Mouse (Mus musculus): Measurements from ENCODE around the gene Nub1.

Gene Nub1

DNA sequence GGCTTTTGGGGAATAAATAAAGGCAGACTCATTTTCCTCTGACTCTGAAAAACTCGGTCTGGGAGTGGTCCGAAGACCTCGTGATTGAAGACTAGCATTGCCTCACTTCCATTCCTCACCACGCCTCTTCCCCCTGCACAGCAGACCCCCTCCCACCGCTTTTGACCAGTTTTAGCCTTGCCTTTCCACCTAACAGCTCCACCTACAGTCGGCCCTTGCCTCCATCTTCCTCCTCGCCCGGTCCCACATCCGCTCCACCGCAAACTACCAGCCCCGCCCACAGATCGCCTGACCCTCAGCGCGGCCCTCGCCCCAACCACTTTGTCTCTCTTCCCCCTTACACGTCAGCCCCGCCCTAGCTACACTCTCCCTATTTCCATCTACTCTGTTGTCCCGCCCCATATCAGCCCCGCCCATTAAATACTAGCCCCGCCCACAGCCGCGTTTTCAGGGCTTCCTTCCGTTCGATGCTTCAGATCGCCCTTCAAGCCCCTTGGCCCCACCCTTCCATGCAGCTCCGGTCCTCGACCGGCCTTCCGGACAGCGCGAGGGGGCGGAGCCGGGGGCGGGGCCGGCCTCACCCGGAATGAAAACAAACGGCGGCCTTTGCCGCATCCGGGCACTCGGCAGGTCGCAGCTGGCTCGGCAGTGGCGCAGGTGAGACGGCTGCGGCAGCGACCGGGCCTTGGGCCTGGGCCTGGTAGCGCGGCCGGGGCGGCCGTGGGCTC lies at the start of gene Nub1:
Gene Nub1 (plus strand): TSS at position 167 of the 728 bp plus-strand sequence.
- peak; percentile 99 for DNase-seq

- DNase-seq: no peak
Observed at GRCm38 (mm10) chr5:24636987-24637386, 48.3 kb upstream of the Nub1 start.

DNA sequence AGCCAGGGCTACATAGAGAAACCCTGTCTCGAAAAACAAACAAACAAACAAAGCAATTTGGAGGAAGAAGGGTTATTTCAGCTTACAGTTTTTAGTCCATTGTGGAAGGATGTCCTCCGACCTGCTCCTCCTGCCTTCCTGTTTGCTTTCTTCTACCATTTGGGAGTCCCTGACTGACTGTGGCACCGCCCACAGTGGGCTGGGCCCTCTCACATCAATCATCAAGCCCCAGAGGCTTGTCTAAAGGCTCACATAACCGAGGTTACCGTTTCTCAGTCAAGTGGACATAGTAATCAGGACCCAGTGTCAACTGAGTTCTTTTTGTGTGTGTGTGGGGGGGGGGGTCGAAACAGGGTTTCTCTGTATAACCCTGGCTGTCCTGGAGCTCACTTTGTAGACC lies 47.2 kb upstream of the Nub1 start:
- DNase-seq: no peak

DNA sequence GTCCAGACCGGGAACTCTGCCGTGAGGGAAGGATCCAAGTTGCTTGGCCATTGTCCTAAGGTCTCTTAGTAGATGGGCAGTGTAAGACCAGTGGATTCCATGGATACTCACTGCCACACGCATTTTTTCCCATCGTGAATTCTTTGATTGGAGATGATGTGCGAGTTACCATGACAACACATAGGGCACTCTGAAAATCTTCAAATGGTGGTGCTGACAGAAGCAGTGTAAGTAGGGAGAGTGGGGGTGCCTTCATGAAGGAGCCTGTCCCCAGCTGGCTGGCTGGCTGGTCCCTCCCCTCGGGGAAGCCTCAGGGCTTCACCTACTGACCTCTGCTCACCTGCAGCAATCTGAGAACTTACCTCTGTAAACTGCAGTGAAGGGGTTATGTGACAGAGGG lies 46.3 kb upstream of the Nub1 start:
- DNase-seq: no peak

DNA sequence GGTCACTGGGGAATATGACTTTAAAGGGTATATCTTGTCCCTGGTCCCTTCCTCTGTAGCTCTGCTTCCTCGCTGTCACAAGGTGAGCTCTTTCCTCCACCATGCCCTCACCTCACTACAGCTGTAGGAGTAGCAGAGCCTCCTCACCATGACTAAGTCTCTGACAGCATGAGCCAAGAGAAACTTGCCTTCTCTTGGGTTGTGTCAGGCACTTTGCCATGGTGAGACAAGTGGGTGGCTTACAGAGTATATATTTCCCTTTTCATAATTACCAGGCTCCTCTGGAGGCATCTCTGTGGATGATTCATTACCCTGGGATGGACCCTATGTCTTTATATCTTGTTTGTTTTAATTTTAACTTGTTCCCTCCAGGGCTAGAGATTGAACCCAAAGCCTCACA lies 39.9 kb upstream of the Nub1 start:
- no peak for DNase-seq

GRCm38 (mm10) chr5:24649231-24649630 lies 36.1 kb upstream of the Nub1 start:
- DNase-seq: no peak

- DNase-seq: no peak
Observed at GRCm38 (mm10) chr5:24649701-24650100, 35.6 kb upstream of the Nub1 start.

DNA sequence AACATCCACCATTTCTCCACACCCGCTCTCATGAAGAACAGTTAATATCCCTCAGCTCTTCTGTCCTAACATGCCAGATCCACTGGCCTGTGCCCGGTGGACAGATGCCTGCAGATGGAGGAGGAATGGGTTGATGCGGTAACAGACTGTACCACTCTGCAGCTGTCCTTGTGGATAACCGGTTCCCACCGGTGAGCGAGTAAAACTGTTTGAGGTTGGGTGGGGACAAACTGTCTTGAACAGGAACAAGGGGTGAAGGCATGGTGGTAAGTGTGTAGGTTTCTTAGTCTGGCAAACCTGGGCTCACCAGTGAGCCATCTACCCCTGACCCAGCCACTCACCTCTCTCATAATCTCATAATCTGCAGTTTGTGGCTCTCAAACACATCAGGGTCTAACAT lies 34.0 kb upstream of the Nub1 start:
- DNase-seq: no peak

- DNase-seq: peak; percentile 86
Observed at GRCm38 (mm10) chr5:24651768-24652752, 33.3 kb upstream of the Nub1 start.

- DNase-seq: no peak
Observed at GRCm38 (mm10) chr5:24652780-24653179, 32.6 kb upstream of the Nub1 start.

DNA sequence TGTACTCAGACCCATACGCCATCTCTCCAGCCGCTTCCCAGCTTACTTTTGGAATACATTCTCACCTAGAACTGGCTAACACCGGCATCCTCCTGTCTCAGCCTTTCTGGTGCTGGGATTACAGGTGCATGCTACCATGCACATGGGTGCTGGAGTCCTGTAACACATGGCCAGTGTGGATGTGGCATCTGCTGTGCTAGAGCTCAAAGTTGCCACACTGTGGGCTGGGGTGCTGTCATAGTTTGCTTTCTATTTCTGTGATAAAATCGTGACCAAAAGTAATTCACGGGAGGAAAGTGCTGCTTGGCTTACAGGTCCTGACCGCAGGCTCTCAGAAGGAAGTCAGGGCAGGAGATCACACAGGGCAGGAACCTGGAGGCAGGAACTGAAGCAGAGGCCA lies 30.8 kb upstream of the Nub1 start:
- DNase-seq: no peak

- DNase-seq: peak; percentile 53
Observed at GRCm38 (mm10) chr5:24657113-24657512, 28.2 kb upstream of the Nub1 start.

DNA sequence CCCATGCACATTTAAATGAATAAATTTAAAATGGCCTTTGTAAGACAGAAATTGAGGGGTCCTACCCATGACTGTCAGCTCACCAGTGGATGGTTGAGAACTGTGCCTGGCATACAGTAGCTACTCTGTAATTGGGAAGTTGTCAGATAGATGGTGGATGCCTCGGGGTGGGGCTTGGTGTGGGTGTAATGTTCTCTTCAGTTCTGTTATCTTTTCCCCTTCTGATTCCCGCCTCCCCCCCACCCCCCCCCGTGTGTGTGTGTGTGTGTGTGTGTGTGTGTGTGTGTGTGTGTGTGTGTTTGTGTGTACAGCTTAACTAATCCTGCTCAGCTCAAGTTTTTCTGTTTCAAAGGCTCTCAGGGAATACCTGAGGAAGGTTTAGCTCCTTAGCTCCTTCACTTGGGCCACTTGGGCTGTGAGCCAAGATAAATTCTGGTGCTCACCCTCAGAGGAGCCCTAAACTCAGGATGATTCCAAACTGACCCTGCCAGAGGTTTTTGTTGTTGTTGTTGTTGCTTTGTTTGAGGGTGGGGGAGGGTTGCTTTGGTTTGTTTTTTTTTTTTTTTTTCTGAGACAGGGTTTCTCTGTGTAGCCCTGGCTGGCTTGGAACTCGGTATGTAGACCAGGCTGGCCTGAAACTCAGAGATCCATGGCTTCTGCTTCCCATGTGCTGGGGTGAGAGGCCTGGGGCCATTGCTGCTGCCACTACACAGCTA lies 25.5 kb upstream of the Nub1 start:
- DNase-seq: no peak

GRCm38 (mm10) chr5:24661457-24661856 lies 23.9 kb upstream of the Nub1 start:
- DNase-seq: no peak

DNA sequence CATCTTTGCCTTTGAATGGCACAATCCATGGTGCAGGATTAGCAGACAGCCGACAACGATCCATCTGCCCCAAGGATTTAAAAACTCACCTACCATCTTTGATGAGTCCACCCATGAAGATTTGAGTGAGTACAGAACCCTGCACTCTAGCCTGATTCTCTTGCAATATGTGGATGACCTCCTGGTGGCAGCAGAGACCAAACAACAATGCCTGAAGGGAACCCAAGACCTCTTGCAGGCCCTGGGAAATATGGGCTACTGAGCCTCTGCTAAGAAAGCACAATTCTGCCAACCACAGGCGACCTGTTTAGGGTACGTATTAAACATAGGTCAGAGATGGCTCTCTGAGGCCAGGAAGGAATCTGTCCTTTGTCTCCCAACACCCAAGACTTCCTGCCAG lies 11.1 kb upstream of the Nub1 start:
- DNase-seq: peak; percentile 91

GRCm38 (mm10) chr5:24681436-24681835 lies 3.9 kb upstream of the Nub1 start:
- no peak for DNase-seq

DNA sequence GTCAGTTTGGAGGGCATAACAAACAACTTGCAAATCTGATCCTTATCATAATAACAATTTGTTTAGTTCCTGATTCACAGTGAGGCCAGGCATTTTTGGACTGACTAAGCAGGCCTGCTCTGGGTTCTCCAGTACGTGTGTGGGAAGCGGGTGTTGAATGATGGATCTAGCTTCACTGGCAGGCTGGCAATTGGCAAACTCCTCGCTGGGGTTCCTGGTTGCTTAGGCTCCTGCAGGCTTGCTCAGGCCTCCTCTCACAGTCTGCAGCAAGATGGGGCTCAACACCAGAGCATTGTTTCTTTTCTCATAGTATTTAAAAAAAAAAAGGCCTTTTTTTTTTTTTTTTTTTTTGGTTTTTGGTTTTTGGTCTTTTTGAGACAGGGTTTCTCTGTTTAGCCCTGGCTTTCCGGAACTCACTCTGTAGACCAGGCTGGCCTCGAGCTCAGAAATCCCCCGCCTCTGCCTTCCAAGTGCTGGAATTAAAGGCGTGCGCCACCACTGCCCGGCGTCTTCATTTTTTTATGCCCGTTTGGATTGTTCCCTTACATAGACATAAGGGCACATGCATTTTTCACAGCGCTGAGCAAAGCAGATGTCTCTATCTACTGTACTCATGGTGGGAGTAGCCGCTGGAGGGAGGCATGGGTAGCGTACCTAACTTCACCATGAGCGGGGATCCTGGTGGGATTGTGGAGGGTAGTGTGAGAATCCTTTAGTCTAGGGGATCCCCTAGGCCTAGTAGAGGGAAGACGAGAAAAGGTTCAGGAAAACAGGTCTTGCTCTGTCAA lies 560 bp upstream of the Nub1 start:
- DNase-seq: peak; percentile 47

DNA sequence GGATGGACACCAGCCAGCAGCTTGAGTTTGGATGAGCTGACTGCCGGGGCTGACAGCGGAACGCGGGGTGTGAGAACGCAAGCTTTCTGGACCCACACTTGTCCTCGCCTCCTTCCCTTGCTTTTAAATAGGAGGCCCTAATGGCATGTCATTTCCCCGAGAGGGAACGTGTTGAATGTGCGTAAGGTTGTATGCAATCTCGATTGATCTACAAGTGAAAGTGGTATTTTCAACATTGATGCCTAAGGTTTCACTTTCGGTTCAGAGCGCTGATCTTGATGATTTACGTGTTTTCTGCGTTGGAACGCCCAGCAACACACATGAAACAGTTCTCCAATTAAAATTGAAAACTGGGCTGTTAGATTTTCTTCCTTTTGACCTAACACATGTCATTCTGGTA lies 844 bp downstream of the Nub1 start:
- DNase-seq: no peak

DNA sequence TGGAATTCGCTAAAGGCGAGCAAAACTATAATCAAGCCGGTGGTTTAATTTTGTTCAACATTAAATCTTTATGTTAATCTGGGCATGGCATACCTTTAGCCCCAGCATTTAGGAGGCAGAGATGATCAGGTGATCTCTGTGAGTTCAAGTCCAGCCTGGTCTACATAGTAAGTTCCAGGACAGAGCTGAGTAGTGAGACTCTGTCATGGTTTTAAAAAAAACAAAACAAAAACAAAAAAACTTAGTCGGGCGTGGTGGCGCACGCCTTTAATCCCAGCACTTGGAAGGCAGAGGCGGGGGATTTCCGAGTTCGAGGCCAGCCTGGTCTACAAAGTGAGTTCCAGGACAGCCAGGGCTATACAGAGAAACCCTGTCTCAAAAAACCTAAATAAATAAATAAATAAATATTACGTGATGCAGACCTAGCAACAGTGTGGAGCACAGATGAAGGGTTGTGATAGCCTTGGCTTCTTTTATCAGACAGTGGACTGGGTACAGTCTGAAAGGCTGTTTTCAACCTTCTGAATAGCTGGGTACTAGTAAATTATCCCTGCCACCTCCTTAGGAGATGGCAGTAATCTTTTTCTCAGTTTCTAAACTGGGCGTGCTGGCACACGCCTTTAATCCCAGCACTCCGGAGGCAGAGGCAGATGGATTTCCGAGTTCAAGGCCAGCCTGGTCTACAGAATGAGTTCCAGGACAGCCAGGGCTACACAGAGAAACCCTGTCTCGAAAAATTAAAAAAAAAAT lies 1.5 kb downstream of the Nub1 start:
- peak; percentile 57 for DNase-seq

DNA sequence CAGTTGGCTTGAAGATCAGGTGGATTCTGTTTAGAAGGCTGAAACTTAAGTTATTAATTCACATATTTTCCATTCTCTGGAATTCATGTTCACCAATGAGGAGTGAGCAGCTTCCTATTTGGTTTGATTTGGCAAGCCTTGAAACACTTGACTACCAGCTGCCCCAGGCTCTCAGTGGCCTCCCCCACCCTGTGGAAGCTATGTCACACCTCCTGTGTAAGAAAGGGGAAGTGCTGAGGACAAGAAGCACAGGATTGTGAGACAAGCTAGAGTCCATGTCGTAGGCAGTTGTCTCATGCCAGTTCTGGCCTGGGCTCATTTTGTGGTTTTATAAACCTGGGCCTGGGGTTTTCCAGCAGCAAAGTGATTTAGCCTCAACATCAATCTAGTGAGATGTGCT lies 2.4 kb downstream of the Nub1 start:
- no peak for DNase-seq

DNA sequence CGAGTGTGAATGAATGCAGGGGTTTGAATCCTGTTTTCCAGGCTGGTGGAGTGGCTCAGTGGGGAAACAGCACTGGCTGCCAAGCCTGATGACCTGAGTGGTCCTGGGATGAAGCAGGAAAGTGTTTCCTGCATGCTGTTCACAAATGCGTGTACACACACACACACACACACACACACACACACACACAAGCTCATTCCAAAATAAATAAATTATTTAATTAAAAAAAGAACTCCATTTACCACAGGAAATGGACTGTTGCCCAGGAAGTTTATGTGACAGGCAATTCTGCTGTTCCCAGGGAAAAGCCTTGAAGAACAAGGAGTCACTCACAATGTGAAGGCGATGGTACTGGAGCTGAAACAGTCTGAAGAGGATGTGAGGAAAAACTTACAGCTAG lies 11.4 kb downstream of the Nub1 start:
- DNase-seq: no peak

- DNase-seq: no peak
Observed at GRCm38 (mm10) chr5:24701271-24701670, 15.9 kb downstream of the Nub1 start.

All from cerebellum, adult 9-10 months (tissue).